Mouse (Mus musculus) urinary bladder, postnatal 25 days (tissue): ENCODE data around the gene Nalcn.

Experiments
- DNase-seq: peaks from one replicate; pipeline ENCODE4 v3.0.0; 2022; ENCODE audit warnings: low spot score

Nalcn gene

DNA sequence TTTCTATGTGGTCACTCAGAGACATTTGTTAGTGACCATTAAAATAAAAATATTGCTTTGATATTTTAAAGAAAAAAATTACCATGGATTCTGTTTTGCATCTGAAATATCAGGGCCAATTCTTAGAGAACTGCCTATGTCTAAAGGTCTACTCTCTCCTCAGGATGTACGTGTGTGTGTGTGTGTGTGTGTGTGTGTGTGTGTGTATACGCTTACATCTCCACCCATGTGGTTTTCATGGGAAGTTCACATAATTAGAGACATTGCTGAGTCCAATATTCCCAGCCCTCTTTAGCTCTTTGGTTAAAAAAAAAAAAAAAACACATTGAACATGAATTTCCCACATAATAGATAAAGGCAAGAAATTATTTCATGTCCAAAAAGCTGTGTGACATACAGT is 114.0 kb downstream of the Nalcn start:
- no peak for DNase-seq

DNA sequence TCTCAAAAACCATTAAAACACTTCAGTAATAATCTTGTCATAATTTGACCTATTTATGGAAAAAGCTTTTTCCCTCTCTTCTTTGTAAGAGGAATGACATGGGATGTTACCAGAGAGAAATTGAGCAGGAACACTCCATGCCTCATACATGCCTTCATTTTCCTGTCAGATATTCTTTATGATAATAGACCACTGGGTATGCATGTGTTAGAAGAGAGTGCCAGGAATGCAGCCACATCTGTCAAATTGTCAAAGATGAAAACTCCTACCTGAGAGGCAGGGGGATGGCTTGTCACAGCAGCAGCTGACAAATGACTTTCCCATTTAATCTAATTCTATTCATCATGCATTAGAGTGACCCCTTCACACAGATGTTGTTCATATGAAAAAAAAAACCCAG is 131.4 kb downstream of the Nalcn start:
- no peak for DNase-seq

DNA sequence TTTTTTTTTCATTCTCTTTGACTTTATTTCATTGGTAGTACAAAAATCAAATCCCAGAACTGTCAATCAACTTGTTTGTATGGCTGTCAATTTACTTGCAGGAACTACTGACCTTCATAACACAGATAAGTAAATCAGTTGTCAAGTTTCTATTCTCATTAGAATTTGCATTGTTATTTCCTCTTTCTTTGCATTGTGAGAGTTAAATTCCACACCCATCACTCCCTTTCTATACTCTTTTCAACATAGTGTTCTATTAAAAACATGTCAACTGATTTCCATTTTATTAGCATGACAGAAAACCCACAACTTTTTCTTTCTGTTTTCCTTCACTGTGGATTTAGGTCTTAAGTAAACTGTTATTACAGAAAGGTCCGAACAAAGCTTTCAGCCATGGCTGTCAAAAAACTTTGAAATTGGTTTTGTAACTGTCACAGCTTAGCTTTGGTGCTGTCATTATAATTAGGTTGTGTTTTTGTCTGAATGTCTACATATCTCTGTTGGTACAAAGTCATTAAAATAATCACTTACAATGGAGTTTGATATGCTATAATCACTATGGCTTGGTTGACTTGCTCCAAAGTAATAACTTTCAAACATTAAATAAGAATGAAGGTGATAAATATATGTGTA is 138.3 kb downstream of the Nalcn start:
- DNase-seq: no peak

DNA sequence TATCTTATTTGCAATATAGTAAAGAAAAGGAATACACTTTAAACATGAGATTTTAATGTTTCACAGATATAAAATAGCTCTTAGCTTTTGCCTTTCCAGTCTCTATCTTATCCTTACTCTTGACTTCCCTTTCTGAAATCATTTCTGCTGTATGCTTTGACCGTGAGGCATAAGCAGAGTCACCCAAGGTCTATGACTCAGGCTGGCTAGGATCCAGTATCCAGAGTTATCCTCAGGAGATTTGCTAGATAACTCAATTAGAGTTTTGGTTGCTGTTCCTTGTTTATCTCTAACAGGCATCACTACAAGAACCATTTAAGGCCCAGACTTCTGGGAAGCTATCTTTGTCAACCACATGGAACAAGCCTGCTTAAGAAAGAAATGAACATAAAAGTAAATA is 164.9 kb downstream of the Nalcn start:
- no peak for DNase-seq

DNA sequence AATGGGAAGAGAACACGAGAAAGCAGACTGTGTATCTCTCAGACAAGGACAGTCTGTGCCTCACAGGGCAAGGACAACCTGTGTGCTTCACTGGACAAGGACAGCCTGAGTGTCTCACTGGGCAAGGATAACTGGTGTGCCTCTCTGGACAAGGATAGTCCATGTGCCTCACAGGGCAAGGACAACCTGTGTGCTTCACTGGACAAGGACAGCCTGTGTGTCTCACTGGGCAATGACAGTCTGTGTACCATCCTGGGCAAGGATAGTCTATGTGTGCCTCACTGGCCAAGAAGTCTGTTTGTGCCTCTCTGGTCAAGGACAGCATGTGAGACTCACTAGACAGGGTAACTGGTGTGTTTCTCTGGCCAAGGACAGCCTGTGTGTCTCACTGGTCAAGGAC is 180.9 kb downstream of the Nalcn start:
- DNase-seq: no peak

DNA sequence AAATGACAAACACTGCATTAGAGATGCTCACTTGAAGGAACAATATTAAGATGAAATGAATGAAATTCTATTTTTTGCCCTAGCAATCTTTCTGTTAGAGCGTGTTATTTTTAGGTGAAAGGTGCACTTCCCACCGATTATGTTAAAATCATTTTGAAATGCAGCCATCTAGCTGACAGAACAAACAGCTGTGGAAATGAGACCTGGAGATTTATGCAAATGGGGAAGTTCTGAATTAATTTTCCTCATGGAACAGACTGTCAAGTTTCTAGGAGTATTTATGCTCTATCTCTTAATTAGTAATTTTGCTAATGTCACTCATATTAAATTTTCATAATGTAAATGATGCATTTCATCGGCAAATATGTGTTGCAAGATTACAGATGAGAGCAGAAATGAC is 191.4 kb downstream of the Nalcn start:
- no peak for DNase-seq

DNA sequence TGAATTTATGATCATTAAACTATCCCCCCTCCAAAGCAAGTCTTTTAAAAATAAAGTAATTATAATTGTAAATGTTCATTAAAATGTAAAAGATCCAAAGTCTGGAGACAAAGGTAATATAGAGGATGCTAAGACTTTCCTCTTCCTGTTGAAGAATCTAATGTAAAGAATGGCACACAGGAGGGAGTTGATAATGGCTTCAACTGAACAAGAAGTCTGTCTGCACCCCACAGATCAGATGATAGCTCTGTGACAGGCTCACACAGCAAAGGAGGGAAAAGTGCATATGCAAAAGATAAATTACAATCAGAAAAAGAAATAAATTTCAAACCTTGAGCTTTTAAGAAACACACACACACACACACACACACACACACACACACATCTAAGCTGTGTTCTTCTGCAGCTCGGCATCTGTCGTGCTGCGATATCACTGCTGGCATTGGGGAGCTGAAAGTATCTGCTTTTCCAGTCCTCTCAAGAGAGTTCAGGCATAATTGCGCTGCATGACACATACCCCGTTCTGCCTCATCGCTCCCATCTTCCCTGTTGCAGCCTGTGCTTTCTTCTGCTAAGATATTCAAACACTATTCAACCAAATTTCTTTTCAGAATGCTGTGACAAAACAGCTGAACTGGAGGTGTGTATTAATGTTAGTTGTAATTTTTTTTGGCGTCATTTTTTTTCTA is 250.6 kb downstream of the Nalcn start:
- DNase-seq: no peak

DNA sequence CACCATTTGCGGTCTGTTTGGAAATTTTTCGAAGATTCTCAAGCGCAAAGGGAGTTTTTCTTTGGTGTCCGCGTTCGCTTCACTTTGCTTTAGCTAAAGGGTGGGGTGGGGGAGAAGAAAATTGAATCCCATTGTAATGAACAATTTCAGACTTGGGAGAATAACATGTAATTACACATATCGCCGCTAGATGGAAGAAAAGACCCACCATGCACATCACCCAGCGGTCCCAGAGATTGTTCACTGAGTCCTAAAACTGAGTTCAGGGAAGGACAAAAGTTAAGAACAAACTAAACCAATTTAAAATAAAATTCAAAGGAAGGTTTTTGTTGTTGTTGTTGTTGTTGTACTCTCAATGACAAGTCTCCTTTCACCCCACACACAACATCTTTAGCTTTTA is 255.4 kb downstream of the Nalcn start:
- no peak for DNase-seq

DNA sequence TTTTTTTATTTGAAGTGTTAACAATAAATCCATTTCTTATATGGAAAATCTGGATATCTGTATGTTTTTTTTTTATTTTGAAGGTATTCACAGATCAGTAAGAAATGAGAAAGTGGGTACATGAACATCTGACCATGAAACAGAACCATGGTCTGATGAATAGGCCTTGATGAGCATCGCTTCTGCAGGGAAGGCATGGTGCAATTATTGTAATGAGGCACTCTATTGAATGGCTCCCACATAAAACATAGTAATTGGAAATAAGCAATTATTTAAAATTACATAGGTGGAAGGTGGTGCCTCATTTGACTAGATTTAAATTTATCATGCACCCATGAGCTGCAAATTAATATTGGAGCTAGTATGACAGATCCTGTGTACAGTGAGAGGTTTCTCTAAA is 267.3 kb downstream of the Nalcn start:
- DNase-seq: no peak

DNA sequence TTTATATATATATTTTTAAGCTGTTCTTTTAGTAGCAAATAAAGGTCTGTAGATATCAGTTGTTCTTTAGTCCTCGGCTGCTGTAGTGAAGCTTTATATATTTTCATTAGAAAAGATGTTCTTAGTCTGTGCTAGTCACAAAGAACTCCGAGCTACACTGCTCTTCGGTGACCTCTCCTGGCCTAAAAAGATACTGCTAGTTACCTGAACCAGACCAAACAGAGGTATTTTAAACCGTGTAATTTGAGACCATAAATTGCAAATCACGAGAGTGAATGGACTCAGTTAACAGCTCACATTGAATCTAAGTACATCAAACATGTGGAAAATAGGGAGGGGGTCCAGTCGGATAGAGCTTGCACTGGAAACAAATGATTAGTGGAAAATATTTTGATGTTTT is 274.0 kb downstream of the Nalcn start:
- no peak for DNase-seq

DNA sequence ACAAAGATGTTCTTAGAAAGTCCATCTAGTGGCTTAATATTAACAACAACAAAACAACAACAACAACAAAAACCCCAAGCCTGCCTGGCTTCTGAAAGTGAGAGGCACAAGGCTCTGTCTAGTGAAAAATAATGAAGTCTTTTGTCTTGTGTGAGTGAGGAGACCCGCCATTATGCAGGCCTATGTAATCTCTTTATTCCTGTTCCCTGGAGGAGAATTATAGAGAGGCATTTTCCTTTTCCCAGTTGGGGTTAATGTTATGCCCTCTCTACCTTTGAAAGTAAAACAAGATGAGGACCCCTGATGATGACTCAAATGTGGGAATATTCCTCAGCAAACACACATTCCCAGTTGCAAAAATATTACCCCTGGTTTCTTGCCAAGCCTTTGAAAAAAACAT is 295.1 kb downstream of the Nalcn start:
- DNase-seq: no peak

DNA sequence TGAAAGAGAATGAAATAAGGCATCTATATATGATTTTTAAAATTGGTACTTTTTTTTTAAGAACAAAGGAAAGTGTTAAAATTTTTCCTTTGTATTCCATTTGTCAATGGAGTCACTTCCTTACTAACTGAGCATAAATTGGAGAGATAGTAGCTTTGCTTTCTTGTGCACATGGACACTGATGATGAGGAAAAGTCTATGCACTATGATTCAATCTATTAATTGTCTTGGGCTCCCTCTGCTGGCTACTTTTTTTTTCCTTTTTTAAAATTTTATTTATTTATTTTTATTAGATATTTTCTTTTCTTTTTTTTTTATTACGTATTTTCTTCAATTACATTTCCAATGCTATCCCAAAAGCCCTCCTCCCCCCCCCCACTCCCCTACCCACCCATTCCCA is 312.6 kb downstream of the Nalcn start:
- no peak for DNase-seq

DNA sequence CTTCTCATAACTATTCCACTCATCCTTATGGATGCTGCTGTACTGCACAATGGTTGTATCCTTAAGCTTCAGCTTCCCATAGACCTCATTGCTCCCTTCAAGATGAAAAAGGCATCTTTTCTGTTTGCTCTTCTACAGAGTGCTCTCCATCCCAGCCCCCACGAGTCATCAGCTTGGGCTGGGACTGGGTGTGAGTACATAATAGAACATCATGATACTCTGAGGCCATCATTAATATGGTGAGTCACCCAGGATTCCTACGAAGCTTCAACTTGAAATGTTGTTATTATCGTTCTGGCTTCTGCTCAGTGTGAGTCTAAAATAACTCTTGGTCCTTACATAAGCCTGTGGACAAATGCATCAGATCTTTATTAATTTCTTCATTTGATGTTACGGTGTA is 314.6 kb downstream of the Nalcn start:
- DNase-seq: no peak

DNA sequence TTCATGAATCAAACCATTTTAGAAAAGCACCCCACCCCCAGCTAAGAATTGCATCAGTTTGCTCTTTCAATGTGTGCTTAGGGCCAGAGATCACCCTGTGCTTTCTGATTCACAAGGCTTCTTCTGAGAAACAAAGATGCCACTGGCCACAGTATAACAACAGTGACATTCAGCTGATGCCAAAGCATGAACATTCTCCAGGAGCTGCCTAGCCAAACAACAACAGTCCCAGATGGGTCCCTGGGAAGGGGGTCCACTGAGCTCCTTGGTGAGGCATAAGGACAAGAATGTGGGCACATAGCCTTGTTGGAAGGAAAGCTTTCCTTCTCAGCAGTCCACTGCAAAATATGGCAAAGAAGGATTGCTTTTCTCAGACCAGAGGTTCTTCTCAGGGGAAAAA is 330.9 kb downstream of the Nalcn start:
- no peak for DNase-seq

DNA sequence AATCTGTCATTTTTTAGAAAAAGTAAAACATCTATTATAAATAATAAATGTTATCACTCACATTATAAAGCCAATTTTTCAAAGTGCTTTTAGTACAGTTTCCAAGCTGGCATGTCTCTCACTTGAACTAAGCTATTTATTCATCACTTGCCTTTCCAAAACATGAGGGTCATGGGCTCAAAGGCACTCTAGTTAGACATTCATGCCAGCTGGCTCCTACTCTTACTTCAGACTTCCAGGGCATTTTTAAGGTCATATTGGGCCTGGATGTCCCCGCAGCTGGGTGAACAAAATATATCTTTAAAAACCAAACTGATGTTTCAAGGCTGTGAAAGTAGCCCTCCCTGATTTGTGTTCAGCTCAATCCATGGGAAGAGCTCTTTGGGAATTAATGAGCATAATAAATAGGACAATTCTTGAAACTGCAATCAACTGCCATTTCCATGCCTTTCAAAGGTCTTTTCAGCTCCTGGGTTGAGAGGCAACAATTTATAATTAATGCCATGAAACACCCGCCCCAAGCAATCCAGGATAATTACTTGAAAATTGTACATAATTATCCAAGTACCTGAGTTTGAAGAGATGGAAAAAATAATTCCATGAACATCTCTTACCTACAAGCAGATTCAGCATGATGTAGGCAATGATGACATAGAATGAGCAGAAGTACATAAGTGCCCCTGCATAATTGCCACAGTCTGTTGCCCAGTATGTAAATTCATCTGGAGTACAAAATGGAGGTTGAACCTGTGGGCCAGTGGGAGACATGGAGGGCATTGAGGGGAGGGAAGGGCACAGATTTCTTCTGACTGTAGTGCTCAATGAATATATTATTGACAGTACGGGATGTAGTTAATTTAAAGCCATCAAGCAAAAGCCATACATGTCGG is 335.6 kb downstream of the Nalcn start:
- DNase-seq: no peak

DNA sequence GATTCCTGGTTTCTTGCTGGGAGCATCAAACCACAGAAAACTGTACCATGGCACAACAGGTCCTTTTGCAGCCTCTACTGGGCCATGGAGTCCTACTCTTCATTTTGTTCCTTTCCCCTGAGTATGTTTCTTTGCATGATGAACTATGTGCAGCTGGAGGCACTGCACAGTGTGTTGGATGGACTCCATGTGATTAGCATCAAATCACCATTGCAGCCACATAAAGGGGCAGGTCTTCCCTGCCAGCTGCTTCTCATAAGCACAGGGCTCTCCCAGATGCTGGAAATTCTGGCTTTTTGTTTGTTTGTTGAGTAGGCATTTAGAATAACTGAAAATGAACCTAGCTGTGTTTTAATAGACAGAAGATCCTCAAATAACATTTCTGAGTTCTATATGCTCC is 344.8 kb downstream of the Nalcn start:
- DNase-seq: no peak

DNA sequence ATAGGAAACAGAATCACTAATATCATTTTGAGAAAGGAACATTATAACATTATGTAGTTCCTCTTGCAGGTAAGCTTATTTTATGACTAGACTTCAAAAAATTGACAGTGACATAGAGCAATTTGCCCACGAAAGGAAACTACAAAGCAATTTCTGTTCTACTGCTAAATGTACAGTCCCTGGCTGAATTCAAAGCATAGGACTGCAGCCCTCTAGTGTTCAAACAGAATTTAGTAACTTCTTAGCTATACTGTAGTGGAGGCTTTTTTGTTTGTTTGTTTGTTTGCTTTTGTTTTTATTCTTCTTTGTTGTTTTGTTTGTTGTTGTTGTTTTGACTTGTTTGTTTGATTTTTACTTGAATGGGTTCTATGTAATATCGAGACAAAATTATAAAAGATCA is 354.8 kb downstream of the Nalcn start:
- no peak for DNase-seq

DNA sequence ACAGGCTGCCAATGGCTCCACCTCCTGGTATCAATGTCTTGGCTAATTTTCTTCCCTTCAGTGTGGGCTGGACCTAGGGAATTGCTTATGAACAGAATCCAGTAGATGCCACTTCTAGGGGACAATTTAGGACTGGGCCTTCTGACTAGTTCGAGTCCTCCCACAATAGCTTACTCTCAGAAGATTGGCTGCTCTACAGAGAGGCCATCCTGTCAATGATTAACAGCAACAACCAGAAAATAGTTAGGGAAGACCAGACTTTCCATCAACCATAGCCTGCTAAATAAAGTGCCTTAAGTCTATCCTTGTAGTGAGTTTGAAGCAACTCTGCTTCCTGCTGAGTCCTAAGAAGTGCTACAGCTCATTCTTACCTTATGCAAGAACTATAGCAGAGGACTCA is 386.2 kb downstream of the Nalcn start:
- DNase-seq: no peak

DNA sequence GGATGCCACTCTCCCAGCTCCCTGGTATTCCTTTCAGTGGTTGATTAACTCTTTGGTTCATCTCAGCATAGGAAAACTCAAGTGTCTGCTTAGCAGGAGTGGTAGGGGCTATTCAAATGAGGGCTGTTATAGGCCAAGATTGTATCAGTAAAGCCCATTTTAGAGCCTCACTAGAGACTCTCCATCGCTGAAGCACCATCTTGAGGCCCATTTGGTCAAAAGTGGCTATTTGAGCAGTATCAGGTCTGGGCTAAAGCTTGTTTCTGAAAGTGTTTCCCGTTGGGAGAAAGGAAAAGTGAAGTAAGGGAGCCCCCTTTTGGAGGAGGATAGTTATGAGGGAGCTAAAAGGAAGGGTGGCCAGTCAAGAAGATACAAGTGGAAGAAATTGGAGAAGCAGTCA is 387.0 kb downstream of the Nalcn start:
- DNase-seq: no peak

DNA sequence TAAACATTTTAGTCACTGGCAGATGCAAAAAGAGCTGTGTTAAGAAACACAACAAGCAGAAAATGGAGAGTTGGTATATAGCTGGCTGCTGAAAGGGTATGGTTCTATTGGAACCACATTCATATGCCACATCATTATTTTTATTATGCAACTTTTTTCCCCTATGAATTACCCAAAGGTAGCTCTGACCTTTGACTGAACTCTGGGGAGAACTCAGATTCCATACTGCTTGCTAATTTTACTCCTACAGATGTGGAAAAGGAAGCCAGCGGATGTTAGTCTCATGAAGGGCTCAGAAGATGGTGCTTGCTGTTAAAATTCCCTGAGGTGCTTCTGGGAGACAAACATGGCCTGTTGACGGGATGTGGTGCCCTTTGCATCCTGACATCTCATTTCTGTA is 389.9 kb downstream of the Nalcn start:
- no peak for DNase-seq

DNA sequence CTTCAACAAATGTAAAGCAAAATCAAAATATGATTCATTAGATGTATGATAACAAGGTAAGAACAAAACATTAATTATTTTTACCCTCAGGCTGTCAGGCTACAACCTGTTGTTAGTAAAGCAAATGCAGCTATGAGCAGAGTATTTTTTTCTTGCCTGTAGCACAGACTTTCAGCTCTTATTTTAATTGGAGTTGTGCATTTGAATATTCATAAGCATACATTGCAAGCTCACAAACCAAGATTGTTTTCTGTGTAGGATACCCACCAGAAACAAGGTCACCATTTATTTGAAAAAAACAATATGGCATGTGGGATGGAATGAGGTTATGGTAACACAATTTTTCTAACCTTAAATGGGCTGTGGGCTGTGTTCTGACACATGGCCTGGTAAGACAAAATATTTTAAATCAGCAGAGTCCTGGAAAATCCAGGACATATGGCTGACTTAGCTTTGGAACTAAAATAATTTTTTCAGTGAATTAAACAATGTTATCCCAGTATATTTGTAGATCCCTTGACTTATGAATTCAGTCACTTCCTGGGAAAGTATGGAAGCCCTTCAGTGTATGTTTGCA is 394.2 kb downstream of the Nalcn start:
- DNase-seq: no peak
